Mouse (Mus musculus) ES-E14 (cell line): ENCODE measurements at regions not wholly inside any gene's neighbourhood (a gene's known extent, or its start where the extent isn't known, plus 50 kb on each side); places are given as distances from the start of the nearest gene placed in this dataset.

Source experiments
- CHD2 ChIP-seq: IDR thresholded peaks from 2 replicates; pipeline ENCODE4 v1.6.1; 2014; ENCODE audit warnings: mild to moderate bottlenecking, low read depth, low read length, inconsistent platforms
- ZC3H11A ChIP-seq: IDR thresholded peaks from 2 replicates; pipeline ENCODE4 v1.6.1; 2012; ENCODE audit warnings: low read depth, mild to moderate bottlenecking, inconsistent platforms, low read length, borderline replicate concordance

DNA sequence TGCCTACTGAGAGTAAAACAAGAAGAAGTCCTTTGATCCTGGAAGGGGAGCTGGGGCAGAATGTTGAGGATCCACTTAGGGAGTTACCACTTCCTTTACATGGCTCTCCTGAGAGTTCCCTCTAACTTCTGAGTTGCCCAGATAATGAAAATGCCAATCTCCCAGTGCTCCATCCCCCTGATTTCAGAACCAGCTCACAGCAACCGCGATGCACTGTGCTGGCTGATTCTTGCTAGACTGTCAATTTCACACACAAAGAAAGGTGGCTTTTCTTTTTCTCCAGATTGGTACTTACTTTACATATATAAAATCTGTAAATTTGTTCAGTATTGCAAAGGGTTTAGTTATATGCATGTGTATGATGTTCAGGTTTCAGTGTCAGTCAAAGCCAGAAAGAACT, 1248.1 kb upstream of the Adam24 start:
- TF ChIP-seq ZC3H11A (no peak), CHD2 (no peak)
